Mouse (Mus musculus): ENCODE results near the gene Krtap28-10.
"Not testable (repeated sequence)": the region's sequence is repeated elsewhere in the genome, so short reads cannot be mapped to it uniquely, and the experiment has no call there.

Krtap28-10 gene

GRCm38 (mm10) chr1:83007471-83007870 lies 34.8 kb downstream of the Krtap28-10 start:
- no peak for DNase-seq

GRCm38 (mm10) chr1:83006218-83007179 lies 35.8 kb downstream of the Krtap28-10 start:
- DNase-seq: no peak

- not testable (repeated sequence) for DNase-seq
These were observed 42.0 kb downstream of the Krtap28-10 start, which contains the start of gene Gm47959 for GRCm38 (mm10) chr1:83000306-83000705. Gene Gm47959, plus strand, starts transcription at chr1:83000548.

GRCm38 (mm10) chr1:82993947-82994346 lies 48.3 kb downstream of the Krtap28-10 start:
- no peak for DNase-seq

GRCm38 (mm10) chr1:82992093-82992492 lies 50.2 kb downstream of the Krtap28-10 start:
- DNase-seq: no peak

- DNase-seq: no peak
These were observed 50.7 kb downstream of the Krtap28-10 start for GRCm38 (mm10) chr1:82991596-82991995.
